Mouse (Mus musculus) CD4-positive helper T cell, adult 2 months (primary cell): ENCODE results near the gene Dph5.

Experiments used
- DNase-seq: peaks from one replicate; pipeline ENCODE4 v3.0.0-alpha.2; 2012; ENCODE audit warnings: low read depth, missing footprints, low spot score

Dph5 gene

DNA sequence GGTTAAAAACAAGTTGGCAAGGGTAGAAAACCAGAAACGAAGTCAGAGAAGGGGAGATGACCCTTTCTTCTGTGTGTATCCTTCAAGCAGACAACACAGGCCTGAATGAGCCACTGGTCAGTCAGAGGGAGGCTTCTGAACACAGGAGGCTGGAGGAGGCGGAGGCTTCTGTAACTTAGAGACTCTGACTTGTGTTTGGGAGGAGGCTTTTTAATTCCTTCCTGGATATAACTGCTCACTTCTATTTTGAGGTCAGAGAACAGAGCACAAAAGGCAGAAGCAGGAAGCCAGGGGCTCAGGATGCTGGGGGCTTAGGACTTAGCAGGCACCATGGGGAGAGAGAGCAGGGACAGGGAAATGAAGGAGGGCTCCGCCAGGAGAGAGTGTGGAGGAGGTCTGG is 63.6 kb downstream of the Dph5 start:
- no peak for DNase-seq

DNA sequence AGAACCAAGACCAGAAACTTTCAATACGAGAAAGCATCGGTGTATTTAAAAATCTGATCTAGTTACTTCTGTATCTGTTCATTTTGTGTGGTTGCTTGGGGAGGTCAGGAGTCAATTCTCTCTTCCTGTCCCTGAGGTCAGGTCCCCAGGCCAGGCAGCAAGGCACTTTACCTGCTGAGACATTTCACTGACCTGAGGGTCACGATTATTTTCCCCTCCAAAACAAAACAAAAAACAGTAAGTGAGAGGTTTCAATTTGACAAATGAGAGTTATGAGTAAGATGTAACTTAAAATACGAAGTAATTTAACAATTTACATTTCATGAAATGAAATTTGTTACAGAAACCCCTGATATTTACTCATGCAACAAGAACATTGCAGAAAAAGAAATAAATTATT is 64.7 kb downstream of the Dph5 start:
- DNase-seq, result no peak

DNA sequence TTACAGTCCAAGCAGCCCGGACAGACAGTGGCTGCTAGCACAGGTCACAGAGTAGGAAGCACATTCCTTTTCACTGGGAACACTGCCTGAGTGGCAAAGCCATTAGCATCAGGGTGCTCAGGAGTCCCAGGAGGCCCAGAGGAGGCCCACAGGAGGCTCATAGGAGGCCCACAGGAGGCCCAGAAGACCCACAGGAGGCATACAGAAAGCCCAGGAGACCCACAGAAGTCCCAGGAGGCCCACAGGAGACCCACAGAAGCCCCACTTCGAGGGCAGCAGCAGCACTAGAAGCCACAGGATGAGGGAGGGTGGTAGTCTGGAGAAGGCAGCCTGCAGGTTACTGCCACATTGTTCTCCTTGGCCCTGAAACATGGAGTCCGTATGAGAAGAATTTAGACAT is 65.5 kb downstream of the Dph5 start:
- DNase-seq, result no peak

DNA sequence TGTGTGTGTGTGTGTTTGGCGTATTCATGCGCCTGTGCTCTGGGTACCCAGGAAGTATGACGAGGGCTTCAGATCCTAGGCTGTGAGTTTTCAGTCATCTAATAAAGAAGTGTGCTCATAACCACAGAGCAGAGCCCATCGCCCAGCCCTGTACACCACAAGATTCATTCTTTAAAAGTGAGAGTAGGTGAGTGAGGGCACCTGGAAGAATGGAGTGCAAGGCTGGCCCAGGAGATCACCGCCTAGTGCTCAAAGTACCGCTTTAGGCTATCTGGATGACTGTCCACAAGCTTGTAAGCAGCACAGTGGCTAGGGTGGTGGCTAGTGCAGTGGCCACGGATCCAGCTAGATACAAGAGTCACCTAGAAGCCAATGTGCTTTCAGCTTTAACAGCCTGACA is 69.6 kb downstream of the Dph5 start:
- no peak for DNase-seq

DNA sequence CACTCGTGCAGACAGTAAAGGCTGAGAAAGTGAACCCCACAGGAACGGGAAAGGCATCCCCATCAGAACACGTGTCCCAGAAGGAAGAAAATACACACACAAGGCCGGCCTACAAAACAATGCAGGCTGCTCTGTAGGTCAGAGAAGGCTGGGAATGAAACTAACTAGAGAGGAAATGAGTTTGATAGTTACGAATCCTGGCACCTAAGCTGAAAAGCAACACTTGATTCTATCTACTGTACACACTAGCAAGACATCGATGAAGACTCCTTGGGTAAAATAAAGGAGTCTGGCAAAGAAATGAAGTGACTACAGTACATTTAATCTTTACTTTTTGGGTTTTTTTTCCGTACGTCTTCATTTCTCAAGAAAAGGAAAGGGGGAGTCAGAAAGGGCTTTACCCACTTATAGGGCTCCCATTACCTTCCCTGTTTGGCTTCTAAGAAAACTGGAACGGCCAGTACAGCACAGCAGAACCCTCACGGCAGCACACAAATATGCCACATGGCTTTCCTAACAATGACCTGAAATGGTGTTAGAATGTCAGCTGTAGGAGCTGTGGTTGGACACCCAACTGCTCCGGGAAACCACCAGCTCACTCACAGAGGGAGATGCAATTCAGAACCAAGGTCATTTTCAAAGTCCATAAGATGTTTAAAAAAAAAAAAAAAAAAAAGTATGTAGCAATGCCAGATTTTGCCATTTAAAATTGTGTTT is 73.8 kb downstream of the Dph5 start:
- no peak for DNase-seq

DNA sequence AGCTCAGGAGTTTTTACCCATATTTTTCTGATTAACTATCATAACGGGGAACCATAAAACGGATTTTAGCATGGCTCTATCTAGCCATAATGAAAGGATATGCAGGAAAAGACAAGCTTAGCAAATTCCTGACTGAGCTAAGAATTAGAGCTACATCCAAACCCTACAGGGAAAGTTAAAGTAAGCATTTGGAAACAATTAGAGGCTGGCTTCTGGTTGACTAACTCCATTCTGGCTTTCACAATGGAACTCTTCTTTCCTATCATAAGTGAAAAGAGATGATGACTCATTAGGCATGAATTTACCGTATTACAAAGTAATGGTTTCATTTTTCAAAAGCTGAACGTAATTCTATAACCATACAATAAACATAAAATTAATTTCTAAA is 74.4 kb downstream of the Dph5 start:
- DNase-seq, result no peak

DNA sequence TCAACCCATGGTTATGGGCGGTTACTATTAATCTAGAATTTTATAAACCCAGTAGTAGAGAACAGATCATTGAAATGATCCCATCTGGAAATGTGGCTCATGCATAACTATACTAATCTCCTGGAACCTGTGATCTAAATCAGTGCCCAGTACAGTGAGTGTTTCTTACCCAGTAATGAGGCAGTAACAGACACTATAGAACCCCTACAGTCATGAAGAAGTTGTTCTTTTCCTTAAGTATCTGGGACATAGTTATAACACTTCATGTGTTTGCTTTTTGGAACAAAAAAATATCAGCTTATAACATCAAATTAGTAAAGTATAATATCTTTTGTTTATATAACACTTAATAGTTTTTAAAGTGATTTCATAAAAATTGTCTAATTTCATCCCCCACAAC is 76.0 kb downstream of the Dph5 start:
- no peak for DNase-seq

DNA sequence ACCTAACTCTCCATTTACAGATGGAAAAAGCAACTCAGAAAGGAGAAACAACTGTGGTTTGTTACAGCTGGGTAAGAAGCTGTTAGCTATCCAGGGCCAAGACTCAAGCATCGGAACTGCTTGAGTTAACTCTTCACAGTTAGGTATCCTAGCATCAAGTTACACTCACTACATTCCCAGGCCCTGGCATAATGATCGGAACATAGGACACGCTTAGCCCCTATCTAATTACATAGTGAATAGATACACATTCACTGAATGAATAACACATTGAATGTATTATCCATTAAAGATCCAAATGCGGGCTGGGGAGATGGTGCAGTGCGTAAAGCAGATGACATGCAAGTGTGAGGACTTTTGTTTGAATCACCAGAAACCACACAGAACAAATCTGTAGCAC is 76.4 kb downstream of the Dph5 start:
- DNase-seq, result no peak

DNA sequence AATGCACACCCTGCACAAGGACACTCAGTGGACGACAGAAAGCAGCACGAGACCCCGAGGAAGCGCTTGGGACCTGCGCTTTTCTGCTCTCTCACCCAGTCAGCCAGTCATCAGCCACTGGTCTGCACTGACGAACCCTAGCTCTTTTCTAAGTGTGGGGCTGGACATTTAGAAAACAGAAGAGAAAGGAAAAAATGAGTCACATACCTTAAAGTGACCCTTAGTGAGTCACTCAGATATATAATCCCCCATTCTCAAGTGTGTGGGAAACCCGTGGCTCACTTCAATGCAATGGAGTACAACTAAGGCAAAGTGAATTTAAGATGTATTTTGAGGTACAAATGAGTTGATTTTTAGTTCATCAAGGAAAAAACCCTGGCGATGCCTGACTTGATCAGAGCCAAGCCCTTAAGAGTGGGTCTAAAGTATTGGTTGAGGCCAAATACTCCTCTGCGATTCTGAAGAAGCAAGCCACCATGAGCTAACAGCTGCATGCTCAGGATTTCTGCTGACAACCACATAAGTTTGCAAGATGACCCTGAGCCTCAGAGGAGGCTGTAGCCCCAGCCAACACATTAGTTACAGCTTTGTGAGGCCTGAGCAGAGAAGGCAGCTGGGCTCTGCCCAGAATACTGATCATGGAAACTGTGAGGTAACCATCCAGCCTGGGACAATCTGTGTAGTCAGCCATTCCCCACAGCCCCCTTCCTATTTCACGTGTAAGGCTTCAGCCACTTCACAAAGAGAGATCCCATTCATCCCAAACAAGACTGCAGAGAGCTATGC is 81.3 kb downstream of the Dph5 start:
- no peak for DNase-seq

DNA sequence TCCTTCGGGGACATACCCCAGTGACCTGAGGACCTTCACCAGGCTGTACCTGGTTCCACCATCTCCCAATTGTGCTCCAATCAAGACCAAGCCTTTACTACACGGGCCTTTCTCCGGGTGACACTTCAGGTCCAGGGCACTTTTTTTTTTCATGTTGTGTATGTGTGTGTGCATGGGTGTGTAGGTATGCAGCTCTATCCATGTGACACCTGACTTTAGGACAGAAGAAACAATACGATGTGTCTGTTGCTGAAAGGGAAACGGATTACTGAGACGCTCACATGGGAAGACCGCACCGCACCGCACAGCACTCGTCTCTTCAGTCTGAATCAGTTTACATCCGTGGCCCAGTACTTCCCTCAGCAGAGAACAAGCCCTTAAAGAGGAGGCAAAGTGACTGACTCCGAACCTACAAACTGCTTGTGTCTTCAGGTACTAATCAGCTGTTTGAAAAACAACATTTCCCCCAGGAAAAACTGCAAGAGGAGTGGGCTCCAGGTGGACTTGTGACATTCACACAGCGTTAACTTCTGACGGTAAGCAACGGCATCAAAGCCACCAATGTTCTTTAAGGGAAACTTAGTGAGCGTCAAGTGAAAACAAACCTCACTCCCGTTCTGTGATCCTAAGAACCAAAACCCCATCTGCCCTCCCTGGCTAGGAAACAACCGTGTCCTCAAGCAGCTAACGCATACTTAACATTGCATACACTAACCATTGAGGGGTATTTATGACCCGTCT is 83.6 kb downstream of the Dph5 start:
- DNase-seq, result peak; percentile 62

DNA sequence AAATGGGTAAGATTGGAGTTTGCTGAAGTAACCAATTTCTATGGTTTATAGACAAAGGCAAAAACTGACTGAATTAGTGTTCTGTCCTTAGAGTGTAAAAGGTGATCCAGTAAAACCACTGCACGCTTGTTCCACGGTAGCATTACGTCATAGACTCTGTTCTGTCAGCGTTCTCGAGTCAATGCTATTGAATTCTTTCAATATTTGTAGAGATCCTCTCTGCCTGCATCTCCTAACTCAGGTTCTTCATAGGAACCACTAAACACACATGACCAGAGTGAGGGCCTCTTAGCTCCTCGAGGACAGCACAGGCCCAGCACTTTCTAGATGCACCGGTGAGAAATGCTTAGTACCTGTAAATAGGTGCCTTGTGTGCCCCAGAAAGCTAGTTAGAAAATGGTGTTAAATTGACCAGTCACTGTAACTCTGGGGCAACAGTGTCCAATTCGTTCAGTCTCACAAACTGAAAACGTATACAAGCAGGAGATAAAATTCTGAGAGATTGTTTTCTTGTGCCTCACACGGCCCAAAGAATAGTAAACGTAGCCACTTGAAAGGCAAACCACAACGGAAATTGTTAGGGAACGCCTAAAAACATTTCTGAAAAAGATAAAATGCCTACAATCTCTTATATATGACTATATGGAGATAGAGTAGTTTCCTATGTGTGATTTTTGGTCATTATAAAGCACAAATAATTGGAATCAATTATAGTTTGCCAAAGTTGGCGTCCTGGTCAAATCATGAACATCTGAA is 84.4 kb downstream of the Dph5 start:
- peak; percentile 87 for DNase-seq

DNA sequence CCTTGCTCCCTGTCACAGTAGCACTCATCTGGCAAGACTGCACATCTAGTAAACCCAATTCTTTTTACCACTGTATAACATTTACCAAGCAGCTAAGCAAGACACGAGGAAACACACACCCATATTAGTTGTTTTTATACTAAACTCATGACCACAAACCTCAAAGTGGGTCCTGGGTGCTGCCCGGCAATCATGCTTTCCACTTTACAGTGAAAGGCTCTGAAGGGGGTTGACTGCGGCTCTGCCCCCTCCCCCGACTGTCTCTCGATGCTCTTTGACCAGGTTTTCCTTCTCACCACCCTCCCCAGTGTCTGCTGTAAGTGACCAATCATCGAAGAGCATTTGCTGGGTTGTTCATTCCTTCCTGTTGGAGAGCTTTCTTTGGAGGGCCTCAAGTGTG is 86.6 kb downstream of the Dph5 start:
- peak; percentile 82 for DNase-seq

DNA sequence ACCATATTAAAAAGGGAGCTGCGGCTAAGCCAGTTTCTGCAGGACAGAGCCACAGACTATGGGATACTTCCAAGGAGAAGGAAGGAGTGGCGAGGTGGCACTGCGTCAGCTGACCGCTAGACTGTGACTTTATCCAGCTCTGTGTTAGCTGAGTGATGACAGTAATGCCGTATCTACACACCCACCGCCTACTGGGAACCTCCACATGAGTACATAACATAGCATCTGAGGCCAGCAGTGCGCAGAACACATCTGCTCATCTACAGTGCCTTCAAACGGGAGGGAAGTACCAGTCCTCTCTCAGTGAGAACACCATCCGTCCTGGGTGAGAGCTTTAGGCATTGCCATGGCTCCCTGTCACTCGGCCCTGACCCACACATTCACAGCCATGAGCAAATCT is 87.4 kb downstream of the Dph5 start:
- DNase-seq, result peak; percentile 33

DNA sequence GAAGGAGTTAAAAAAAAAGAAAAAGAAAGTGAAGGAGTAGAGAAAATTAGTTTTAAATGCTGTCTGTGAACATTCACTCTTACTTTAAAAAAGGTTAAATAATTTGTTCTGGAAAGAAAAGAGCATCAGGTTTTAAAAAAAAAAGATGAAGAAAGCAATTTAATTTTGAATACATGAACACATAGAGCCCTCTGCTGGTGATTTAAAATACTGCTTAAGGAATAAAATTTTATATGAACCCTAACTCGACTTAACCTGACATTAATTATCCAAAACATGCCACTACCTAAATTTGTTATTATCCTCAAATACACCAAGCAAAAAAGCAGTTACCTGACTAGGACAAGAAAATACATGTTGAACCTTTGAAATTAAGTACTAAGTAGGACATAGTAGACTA is 91.4 kb downstream of the Dph5 start:
- peak; percentile 64 for DNase-seq

DNA sequence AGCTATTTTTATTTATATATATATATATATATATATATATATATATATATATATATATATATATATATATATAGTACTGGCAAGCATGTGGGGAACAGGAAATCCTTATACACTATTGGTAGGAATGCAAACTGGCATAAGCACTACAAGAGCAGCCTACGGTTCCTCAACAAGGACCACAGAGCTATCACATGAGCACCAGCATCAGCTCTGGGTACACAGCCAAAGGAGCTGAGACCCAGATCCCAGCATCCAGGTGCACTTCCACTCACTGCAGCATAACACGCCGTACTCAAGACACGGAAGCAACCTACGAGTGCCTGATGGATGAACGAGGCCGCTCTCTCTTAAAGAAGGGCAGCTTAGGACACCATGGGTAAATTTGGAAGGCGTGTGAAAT is 95.6 kb downstream of the Dph5 start:
- DNase-seq, result no peak
